Mouse (Mus musculus) stomach, postnatal 0 days (tissue): ENCODE results near the gene Urb1.

Experiments
- CTCF ChIP-seq: IDR thresholded peaks from 2 replicates; pipeline ENCODE4 v1.5.1; 2016; ENCODE audit warnings: antibody characterized with exemption, low read depth, mild to moderate bottlenecking, moderate library complexity
- EP300 ChIP-seq: optimal IDR thresholded peaks from 2 replicates; pipeline ENCODE3; 2016; ENCODE audit warnings: antibody characterized with exemption

- TF ChIP-seq CTCF (no peak), EP300 (no peak)
Measured at GRCm38 (mm10) chr16:90788580-90788979, 21.6 kb downstream of the Urb1 start.
